Mouse (Mus musculus) frontal cortex, postnatal 10 days (tissue): ENCODE measurements around the gene Psd.

Experiments
- DNase-seq, 2 experiments: peaks; one replicate each; pipeline ENCODE4 v3.0.0; 2022; ENCODE audit warnings: low spot score in 2 of 2, mixed read lengths in 1 of 2

Psd gene

GRCm38 (mm10) chr19:46306751-46307289 lies 20.1 kb downstream of the Psd start:
- no peak for DNase-seq

DNA sequence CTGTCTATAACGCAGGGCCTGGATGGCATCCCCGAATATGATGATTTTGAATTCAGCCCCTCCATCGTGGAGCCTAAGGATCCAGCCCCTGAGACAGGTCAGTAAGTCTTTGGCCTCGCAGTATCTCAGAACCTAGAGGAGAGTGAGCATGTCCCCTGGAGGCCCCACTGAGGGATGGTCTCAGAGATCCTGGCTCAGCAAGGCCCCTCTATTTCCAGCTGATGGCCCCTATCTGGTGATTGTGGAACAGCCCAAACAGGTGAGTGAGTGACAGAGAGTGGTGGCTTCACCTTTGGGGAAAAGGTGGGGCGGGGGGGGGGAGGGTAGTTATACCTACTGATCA lies 20.7 kb downstream of the Psd start:
- no peak for DNase-seq

DNA sequence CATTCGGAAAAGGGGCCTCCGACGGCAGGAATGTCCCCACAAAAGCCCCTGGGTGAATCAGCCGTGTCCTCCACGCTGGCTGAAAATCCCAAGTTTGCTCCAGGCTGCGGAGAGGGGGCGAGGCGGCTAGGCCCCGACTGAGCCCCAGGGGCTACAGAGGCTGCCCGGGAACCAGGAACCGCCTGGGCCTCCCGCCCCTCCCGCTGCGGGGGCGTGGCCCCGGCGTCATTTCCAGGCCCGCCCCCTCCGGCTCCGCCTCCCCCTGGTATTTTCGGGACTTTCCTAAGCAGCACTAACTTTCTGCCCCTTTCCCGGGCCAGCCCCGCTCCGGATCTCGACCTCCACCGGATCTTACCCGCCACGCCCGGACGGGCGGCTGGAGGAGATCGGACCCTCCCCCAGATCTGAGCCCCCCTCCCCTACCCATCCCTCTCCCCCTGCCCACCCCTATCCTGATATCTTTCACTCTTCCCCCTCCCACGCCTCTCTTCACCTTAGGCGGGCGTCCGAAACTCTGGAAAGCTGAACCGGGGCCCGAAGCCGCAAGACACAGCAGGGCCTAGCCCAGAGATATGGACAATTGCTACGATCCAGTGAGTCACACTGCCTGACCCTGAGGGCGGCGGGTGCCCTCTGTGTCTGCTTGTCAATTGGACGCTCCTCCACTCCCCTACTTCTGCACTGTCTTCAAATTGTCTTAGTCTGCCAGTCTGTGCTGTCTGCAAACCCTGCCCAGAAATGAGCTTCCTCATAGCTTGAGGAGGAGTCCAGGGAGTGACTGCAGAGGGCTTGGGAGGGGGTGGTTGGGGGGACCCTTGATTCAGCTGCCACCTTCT lies 21.3 kb downstream of the Psd start:
- DNase-seq: peak; percentile 56 to 70

DNA sequence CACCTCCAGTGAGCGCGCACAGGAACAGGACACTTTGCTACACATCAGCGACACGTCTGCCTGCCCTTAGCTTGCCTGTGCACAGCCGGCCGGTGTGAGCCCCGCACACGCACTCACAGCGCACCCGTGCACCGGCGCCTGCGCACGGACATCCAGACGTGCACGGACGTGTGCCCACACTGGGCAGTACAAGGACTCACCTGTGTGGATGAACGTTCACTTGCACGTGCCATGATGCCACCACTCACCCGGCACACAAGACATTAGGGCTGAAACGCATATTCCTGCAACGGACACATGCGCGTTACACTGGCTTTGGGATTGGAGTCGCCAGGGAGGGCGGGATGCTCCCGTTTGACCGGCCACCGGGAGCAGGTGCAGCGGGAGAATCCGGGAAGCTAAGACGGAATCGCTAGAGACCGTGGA lies 22.0 kb downstream of the Psd start:
- no peak for DNase-seq

- peak; percentile 84 to 85 for DNase-seq
These were observed 22.6 kb downstream of the Psd start, which contains the start of gene Nfkb2 for GRCm38 (mm10) chr19:46304216-46304841. TSS of gene Nfkb2 (plus strand) at chr19:46304320.

- no peak for DNase-seq
These were observed 23.4 kb downstream of the Psd start for GRCm38 (mm10) chr19:46303251-46304215.

- no peak for DNase-seq
These were observed 24.4 kb downstream of the Psd start for GRCm38 (mm10) chr19:46302551-46302950.

DNA sequence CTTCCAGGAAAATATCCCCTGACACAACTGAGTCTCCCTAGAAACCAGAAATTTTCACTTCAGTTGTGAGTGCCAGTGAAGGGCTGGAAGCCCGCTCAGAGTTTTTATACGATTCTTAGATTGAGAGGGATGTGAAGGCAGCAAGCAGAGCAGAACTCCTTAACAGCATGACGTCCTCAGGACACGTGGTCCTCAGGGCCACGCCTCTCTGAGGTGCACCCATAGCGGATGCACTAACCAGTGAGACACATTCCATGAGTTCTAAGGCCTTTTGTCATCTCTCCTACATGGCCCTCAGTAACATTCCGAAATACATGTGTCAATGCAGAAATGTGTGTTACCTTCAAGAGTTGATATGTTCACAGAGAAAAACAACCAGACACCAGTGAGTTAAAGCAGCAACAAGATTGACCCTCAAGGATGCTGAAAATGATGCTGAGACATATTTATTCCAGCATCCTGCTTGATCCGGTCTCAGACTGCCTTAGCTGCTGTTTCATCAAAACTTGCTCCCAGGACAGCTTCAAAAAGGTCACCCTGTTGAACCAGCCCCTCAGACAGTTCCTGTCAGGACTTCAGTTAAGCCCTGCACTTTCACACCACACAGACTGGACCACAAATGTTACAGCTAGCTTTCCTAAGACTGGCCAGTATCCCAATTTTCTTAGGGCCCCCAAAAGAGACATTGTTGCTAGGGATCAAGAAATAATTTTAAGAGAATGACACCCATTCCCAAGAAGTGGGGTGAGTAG lies 26.5 kb downstream of the Psd start:
- no peak for DNase-seq

- DNase-seq: no peak
These were observed 30.0 kb downstream of the Psd start for GRCm38 (mm10) chr19:46296938-46297337.

DNA sequence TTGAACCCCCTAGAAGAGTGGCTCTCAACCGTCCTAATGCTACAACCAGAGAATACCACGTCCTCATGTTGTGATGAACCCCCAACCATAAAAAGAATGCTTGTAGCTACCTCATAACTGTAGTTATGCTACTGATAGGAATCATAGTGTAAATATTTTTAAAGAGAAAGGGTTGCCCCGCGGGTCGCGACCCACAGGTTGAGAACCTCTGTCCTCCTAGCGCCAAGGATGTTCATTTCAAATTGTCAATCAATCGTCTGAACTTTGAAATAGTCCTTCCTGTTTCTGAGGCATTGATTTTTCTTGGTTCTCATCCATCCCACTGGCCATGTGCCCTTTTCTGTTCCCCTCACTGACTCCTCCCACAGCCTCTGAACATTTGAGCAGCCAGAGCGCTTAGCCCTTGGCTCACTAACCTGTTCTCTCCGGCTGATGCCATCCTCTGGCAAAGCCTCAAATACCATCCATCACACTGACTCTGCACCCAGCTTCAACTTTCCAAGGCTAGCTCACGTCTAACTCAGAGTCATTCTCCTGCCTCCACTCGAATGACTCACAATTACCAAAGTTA lies 36.3 kb downstream of the Psd start:
- DNase-seq: no peak

DNA sequence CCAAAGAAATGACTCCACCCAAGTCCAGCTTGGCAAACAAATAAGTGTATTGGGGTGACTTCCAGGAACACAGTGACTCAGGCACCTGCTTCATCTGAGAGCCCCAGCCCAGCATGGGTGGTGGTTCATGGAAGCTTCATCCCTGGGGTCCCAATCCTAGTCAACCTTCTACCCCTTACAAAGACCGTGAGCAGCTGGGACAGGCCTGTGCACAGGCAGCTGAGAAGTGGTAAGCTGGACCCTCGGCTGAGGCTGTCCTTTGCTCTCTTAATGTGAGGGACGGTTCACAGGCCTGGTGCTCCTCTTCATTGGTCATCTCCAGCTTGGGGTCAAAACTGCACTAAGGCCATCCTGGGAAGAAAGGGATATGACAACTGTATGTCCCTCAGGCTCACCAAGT lies 39.4 kb downstream of the Psd start:
- DNase-seq: no peak

DNA sequence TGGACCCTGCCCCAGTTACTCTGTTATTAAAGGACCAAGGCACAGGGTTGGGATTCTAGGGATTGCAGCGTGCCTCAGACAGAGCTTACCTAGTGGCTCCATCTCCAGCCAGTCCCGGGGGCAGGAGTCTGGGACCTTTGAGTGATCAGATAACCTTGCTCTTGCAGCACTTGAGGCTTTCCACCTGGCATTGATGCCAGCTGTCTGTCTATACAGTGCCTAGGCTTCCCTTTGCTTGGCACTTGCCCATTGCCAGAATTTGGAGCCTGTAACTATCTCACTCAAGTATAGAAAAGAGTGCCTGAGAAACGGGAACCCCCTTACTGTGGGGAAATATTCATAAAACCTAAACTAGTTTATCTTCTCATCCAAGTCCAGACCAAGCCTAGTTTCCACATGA lies 40.0 kb downstream of the Psd start:
- no peak for DNase-seq

GRCm38 (mm10) chr19:46286047-46286446 lies 40.9 kb downstream of the Psd start:
- DNase-seq: no peak

DNA sequence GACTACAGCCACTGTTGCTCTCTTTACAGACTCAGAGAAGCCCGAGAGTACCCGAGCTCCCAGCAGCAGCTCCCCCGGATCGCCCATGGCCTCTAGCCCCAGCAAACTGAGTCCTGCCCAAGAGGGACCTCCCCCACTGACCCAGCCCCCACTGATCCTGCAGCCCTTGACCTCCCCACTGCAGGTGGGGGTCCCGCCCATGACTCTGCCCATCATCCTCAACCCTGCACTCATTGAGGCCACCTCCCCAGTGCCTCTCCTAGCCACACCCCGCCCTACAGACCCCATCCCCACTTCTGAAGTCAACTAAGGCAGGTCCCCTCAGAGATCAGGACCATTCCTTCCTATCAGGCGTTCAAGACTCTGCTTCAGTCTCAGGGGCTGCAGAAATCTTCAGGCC lies 41.3 kb downstream of the Psd start:
- no peak for DNase-seq

- no peak for DNase-seq
These were observed 42.3 kb downstream of the Psd start for GRCm38 (mm10) chr19:46284686-46285085.

DNA sequence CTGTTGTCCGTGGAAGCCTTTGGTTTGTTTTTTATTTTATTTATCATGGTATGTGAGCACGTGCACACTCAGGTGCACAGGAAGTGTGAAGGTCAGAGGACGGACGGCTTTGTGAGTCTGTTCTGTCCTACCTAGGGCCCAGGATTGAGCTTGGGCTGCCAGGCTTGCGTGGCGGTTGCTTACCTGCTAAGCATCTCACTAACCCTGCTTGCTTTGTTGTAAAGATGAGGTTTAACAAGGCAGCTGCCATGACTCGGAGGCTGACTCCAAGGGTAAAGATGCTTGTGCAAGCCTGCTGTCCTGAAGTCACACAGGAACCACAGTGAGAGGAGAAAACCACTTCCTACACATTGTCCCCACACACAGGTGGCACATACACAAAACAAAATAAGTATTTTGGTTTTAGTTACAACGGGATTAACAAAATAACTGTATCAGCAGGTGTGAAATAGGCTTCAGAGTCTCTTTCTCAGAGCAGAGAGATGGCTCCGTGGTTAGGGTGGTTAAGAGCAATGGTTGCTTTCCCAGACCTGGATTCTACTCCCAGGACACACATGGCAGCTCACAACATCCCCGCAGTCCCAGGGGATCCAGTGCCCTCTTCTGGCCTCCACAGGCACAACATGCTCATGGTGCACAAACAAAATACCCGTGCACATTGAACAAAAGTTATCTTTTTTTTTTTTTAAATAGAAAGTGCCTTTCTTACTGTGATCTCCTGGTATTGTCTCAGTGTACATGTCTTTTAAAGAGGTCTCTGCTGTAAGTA lies 44.7 kb downstream of the Psd start:
- DNase-seq: no peak

DNA sequence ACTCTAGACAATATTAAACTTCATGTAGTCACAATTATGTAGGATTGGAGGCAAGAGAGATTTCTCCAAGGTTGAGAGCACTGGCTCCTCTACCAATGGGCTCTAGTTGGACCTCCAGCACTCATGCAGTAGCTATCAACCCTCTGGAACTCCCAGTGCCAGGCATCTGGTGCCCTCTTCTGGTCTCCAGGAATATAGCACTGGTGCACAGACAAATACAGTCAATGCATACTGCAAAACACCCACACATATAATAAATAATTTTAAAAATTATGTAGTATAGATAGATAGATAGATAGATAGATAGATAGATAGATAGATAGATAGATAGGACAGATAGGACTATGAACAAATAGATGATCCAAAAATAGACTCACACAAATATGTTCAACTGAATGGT lies 51.6 kb downstream of the Psd start:
- no peak for DNase-seq

- no peak for DNase-seq
These were observed 62.2 kb downstream of the Psd start for GRCm38 (mm10) chr19:46264762-46265161.
